Mouse (Mus musculus) olfactory bulb, adult 2 months (tissue): ENCODE data around the gene Rabac1.

Experiments used
- CTCF ChIP-seq: fragments of 200-500 bp; IDR thresholded peaks from 2 replicates; pipeline ENCODE4 v1.5.1; 2012; ENCODE audit warnings: low read depth, mild to moderate bottlenecking, low read length, moderate library complexity; ENCODE audit not compliant: insufficient read depth
- POLR2A ChIP-seq: fragments of 200-500 bp; IDR thresholded peaks from 2 replicates; pipeline ENCODE4 v1.6.1; 2012; ENCODE audit warnings: mild to moderate bottlenecking, low read depth, low read length, moderate library complexity; ENCODE audit not compliant: insufficient read depth

DNA sequence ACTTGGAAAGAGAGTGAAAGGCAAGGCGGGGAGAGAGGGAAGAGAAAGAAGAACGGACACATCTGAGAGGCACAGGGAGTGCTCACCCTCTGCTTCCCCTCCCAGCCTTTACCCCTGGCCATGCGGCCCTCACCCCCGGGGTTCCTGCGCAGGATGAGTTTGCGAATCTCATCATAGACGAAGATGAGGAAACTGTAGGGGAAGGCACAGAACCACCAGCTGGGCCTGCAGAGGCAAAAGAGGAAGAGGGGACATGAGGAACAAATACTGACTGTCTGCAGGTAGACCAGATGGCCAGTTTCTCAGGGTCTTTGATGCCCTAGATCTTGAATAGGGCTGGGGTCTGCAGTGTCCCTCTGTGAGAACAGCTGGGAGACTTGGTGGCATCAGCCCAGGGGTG, 6.2 kb upstream of the Rabac1 start:
- no peak for TF ChIP-seq POLR2A
- TF ChIP-seq CTCF = no peak
